Comparison of ENCODE assay signal across 10 mouse cellular contexts in genomic region chr14:25557014-25557413, GRCm38 (mm10).
DNase-seq lines count a peak whose midpoint lies in the region; ATAC-seq and TF ChIP-seq lines count a peak whose summit lies in the region.
"Had no signal": no experiment of that assay in that cellular context is flagged by ENCODE, and none has a peak within 500 bp of the region (broad histone marks: within the 10 kb centered on the region; RNA-seq: fewer than 3 reads in every experiment).

No protein-coding gene starts in this region.

- DNase-seq in heart, postnatal 25 days (ENCODE audit: low spot score), result no peak
- no peak for DNase-seq in embryonic facial prominence, embryonic 11.5 days (ENCODE audit: low spot score)
- no peak for DNase-seq in hindbrain, postnatal 0 days (ENCODE audit: low spot score)
- DNase-seq in lung, postnatal 36 days, result peak; percentile 53
- DNase-seq in right cerebral cortex, postnatal 25 days, result no peak
- no peak for DNase-seq in right cerebral cortex, postnatal 10 days (ENCODE audit: low spot score in 2 of 2)
- DNase-seq in MN1 (ENCODE audit: low spot score), result no peak
- DNase-seq: B cell, adult 2 months; cerebellum, postnatal 25 days had no signal

- peaks cover 81% of the 10 kb centered on the region for H3K4me1 ChIP-seq in heart, embryonic 12.5 days (replicated peaks)
- peaks cover 20% of the 10 kb centered on the region for H3K4me1 ChIP-seq in embryonic facial prominence, embryonic 11.5 days (ENCODE audit: control insufficient read depth, insufficient read depth, low read length)
- H3K4me1 ChIP-seq in hindbrain, postnatal 0 days (ENCODE audit: insufficient read depth, low read length), result peaks cover 28% of the 10 kb centered on the region

- peak overlapping the region; percentile 40 for H3K27ac ChIP-seq in heart, embryonic 12.5 days (ENCODE audit: poor library complexity, severe bottlenecking)
- 0 out of 2 replicates have a peak overlapping the region, but pooled peaks have one; percentile 9 for H3K27ac ChIP-seq in embryonic facial prominence, embryonic 11.5 days (replicated peaks; ENCODE audit: low read depth, low read length)
- H3K27ac ChIP-seq in hindbrain, postnatal 0 days, result peak overlapping the region; percentile 49; the same call in 1 of the 2 replicates

- no peaks in the 10 kb centered on the region for H3K27me3 ChIP-seq in heart, embryonic 12.5 days (replicated peaks)
- no peaks in the 10 kb centered on the region for H3K27me3 ChIP-seq in embryonic facial prominence, embryonic 11.5 days (ENCODE audit: control insufficient read depth, insufficient read depth, low read length)
- H3K27me3 ChIP-seq in hindbrain, postnatal 0 days (ENCODE audit: insufficient read depth, low read length), result no peaks in the 10 kb centered on the region

- H3K9me3 ChIP-seq in heart, embryonic 12.5 days (replicated peaks), result no peaks in the 10 kb centered on the region
- H3K9me3 ChIP-seq in embryonic facial prominence, embryonic 11.5 days (replicated peaks; ENCODE audit: control insufficient read depth, low read length), result no peaks in the 10 kb centered on the region
- no peaks in the 10 kb centered on the region for H3K9me3 ChIP-seq in hindbrain, postnatal 0 days (ENCODE audit: low read length)

- H3K4me3 ChIP-seq in heart, embryonic 12.5 days, result no peak overlapping the region
- H3K4me3 ChIP-seq in embryonic facial prominence, embryonic 11.5 days (ENCODE audit: low read depth, low read length), result no peak overlapping the region
- H3K4me3 ChIP-seq in hindbrain, postnatal 0 days (ENCODE audit: low read length), result no peak overlapping the region

- no peak overlapping the region for H3K4me2 ChIP-seq in heart, embryonic 12.5 days
- no peak overlapping the region for H3K4me2 ChIP-seq in embryonic facial prominence, embryonic 11.5 days (ENCODE audit: low read depth, low read length)
- H3K4me2 ChIP-seq in hindbrain, postnatal 0 days (ENCODE audit: low read depth, low read length), result no peak overlapping the region

- intact Hi-C loops in heart, postnatal 25 days (cut with DNase I), result no loop called here

- no peak for TF ChIP-seq CTCF in hindbrain, postnatal 0 days (IDR thresholded peaks at IDR 0.05; ENCODE audit: low read depth)

- no peak overlapping the region for H3K9ac ChIP-seq in heart, embryonic 12.5 days
- no peak overlapping the region for H3K9ac ChIP-seq in embryonic facial prominence, embryonic 11.5 days (replicated peaks; ENCODE audit: low read length)
- no peak overlapping the region for H3K9ac ChIP-seq in hindbrain, postnatal 0 days (replicated peaks; ENCODE audit: low read length)

- H3K36me3 ChIP-seq in heart, embryonic 12.5 days, result peaks cover 19% of the 10 kb centered on the region; the same call in 1 of the 2 replicates
- H3K36me3 ChIP-seq in embryonic facial prominence, embryonic 11.5 days (replicated peaks; ENCODE audit: control insufficient read depth, insufficient read depth, low read depth, low read length), result no peaks in the 10 kb centered on the region
- no peaks in the 10 kb centered on the region for H3K36me3 ChIP-seq in hindbrain, postnatal 0 days (ENCODE audit: insufficient read depth, low read length)

- WGBS in heart, embryonic 12.5 days, result 38% methylated on average over 8 of the region's 8 CpGs
- WGBS in embryonic facial prominence, embryonic 11.5 days, result 20% methylated on average over 8 of the region's 8 CpGs
- 34% methylated on average over 8 of the region's 8 CpGs for WGBS in hindbrain, postnatal 0 days

- no peak for ATAC-seq in heart, embryonic 12.5 days (ENCODE audit: insufficient number of reproducible peaks, low FRiP score)
- no peak for ATAC-seq in embryonic facial prominence, embryonic 11.5 days (replicated peaks; ENCODE audit: insufficient number of reproducible peaks, low FRiP score, low TSS enrichment, low read depth)
- ATAC-seq in hindbrain, postnatal 0 days, result no peak
